Mouse (Mus musculus): ENCODE data around the gene Sez6. TPM values are rescaled to one million over a fixed set of nuclear protein-coding genes. Genes with fewer than 3 reads are reported as not detected.

Gene Sez6
- polyA plus RNA-seq, 1 experiment from 2014 or later, result 40.3 TPM

DNA sequence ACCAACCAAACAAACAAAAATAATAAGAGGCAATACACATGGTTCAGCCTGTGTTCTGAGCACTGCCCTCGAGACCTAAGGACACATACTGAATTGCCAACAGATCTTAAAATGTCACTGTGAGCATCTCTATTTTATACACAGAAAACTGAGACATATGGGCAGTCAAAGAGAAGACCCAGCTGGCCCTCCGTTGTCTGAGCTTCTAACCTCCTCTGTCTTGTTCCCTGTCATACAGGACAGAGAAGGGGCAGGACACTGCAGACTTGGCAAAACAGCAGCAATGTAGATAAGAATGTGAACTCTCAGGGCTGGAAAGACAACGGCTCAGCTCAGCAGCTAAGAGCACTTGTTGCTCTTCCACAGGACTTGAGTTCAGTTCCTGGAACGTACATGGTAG, 22.1 kb upstream of the Sez6 start:
- H3K4me1 ChIP-seq, result peaks cover 37% of the 10 kb centered on the region
- no peak for ATAC-seq (ENCODE audit: low FRiP score, low read depth)
- no peak overlapping the region for H3K4me3 ChIP-seq
- H3K9ac ChIP-seq (replicated peaks), result no peak overlapping the region
- peaks cover 18% of the 10 kb centered on the region for H3K27me3 ChIP-seq
- H3K36me3 ChIP-seq, result no peaks in the 10 kb centered on the region
- WGBS, result 88% methylated on average over 4 of the region's 4 CpGs
- no peak overlapping the region for H3K27ac ChIP-seq (replicated peaks)
- no peak overlapping the region for H3K4me2 ChIP-seq (replicated peaks)
- H3K9me3 ChIP-seq, result no peaks in the 10 kb centered on the region

GRCm38 (mm10) chr11:77909376-77909775, 21.2 kb upstream of the Sez6 start:
- no peak overlapping the region for H3K4me2 ChIP-seq (replicated peaks)
- H3K4me3 ChIP-seq, result no peak overlapping the region
- no peak overlapping the region for H3K9ac ChIP-seq (replicated peaks)
- H3K36me3 ChIP-seq, result no peaks in the 10 kb centered on the region
- 42% methylated on average over 5 of the region's 5 CpGs for WGBS
- peaks cover 23% of the 10 kb centered on the region for H3K27me3 ChIP-seq
- peaks cover 35% of the 10 kb centered on the region for H3K4me1 ChIP-seq
- ATAC-seq (ENCODE audit: low FRiP score, low read depth), result no peak
- no peaks in the 10 kb centered on the region for H3K9me3 ChIP-seq
- 0 out of 2 replicates have a peak overlapping the region, but pooled peaks have one; percentile 21 for H3K27ac ChIP-seq (replicated peaks)

DNA sequence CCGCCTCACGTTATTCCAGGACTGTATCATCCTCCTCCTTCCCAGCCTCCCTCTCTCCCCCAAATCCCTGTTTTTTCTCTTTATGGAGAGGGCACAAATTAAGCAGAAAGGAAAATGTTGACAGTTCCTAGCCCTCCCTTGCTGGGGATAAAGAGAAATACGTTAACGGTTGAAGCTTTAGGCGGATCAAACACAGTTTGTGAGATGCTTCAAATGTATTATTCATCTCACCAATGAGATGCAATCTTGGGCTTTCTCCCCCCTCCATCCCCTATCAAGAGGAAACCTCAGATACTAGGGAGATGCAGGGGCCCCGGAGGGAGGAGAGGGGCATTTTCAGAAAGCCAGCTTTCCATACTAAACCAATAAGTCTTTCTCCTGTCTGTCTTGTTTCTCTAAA, 20.8 kb upstream of the Sez6 start:
- Histone ChIP-seq H3K27ac (replicated peaks) (0 out of 2 replicates have a peak overlapping the region, but pooled peaks have one; percentile 21), H3K4me2 (replicated peaks) (no peak overlapping the region)

DNA sequence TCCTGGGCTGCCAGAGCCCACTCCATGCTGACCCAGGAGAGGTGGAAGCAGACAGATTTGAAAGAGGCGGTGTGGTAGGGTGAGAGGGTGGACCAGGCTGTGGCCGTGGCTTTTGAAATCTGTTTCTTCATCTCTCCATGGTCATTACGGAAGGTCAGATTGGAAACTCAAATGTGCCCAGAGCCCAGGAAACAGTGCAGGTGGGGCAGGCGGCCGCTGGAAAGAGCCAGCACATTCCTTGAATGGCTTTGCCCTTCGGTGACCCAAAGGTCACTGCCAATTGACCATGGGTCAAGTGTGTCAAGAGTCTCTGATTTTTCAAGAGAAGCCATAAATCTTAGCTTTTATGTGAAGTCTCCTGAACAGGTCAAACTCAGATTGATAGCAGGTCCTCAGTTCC, 17.1 kb upstream of the Sez6 start:
- no peak overlapping the region for H3K4me2 ChIP-seq (replicated peaks)
- H3K9me3 ChIP-seq, result no peaks in the 10 kb centered on the region
- H3K9ac ChIP-seq (replicated peaks), result no peak overlapping the region
- H3K27ac ChIP-seq (replicated peaks), result no peak overlapping the region
- ATAC-seq (ENCODE audit: low FRiP score, low read depth), result no peak
- no peaks in the 10 kb centered on the region for H3K36me3 ChIP-seq
- H3K4me1 ChIP-seq, result peaks cover 36% of the 10 kb centered on the region
- 50% methylated on average over 6 of the region's 6 CpGs for WGBS
- peaks cover 53% of the 10 kb centered on the region for H3K27me3 ChIP-seq
- no peak overlapping the region for H3K4me3 ChIP-seq

More for the DNA sequence above, 20.8 kb upstream of the Sez6 start:
- ATAC-seq (ENCODE audit: low FRiP score, low read depth), result no peak
- no peak overlapping the region for H3K9ac ChIP-seq (replicated peaks)
- H3K9me3 ChIP-seq, result no peaks in the 10 kb centered on the region
- no peak overlapping the region for H3K4me3 ChIP-seq
- 37% methylated on average over 6 of the region's 6 CpGs for WGBS
- peaks cover 38% of the 10 kb centered on the region for H3K4me1 ChIP-seq
- peaks cover 27% of the 10 kb centered on the region for H3K27me3 ChIP-seq
- H3K36me3 ChIP-seq, result no peaks in the 10 kb centered on the region

DNA sequence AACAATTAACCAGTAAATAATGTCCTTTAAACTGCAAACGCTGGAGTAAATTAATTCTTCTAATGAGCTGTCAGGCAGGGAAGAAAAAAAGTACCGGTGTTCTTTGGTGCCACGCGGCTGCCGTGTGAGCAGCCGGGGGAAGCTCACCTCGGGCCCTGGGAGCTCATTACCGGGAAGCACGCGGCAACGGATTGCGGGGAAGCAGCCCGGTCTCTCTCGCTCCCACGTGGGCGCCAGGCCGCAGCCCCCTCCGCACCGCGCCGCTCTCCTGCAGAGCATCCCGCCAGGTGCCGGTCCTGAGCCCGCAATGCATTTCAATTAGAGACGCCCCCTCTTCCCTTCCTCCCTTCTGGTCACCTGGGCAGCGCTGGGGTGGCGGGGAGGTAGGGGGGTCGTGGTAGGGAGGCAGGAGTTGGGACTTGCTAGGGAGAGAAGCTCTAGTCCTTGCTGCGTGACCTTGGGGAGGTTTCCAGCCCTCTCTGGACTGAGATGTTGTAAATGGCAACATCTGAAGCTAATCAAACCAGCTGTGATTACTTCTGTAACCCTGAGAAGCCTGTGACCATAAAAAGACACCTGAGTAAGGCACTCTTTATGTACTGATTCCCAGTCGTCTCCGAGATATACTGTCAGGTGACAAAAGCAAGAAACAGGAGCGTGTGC, 15.9 kb upstream of the Sez6 start:
- no peak overlapping the region for H3K27ac ChIP-seq (replicated peaks)
- no peak overlapping the region for H3K9ac ChIP-seq (replicated peaks)
- peaks cover 30% of the 10 kb centered on the region for H3K4me1 ChIP-seq

GRCm38 (mm10) chr11:77916741-77917140, 13.9 kb upstream of the Sez6 start:
- Histone ChIP-seq H3K36me3 (no peaks in the 10 kb centered on the region), H3K9me3 (no peaks in the 10 kb centered on the region), H3K9ac (replicated peaks) (no peak overlapping the region), H3K27me3 (peaks cover 70% of the 10 kb centered on the region), H3K27ac (replicated peaks) (peak overlapping the region; percentile 22; the same call in 1 of the 2 replicates), H3K4me3 (no peak overlapping the region), H3K4me2 (replicated peaks) (no peak overlapping the region), H3K4me1 (peaks cover 26% of the 10 kb centered on the region)
- 84% methylated on average over 4 of the region's 4 CpGs for WGBS
- no peak for ATAC-seq (ENCODE audit: low FRiP score, low read depth)

More for the DNA sequence above, 15.9 kb upstream of the Sez6 start:
- ATAC-seq (ENCODE audit: low FRiP score, low read depth), result no peak
- H3K36me3 ChIP-seq, result no peaks in the 10 kb centered on the region
- no peaks in the 10 kb centered on the region for H3K9me3 ChIP-seq
- peak overlapping the region; percentile 38 for H3K4me2 ChIP-seq (replicated peaks)
- 4% methylated on average over 32 of the region's 32 CpGs for WGBS
- H3K27me3 ChIP-seq, result peaks cover 59% of the 10 kb centered on the region
- H3K4me3 ChIP-seq, result 0 out of 2 replicates have a peak overlapping the region, but pooled peaks have one; percentile 18

DNA sequence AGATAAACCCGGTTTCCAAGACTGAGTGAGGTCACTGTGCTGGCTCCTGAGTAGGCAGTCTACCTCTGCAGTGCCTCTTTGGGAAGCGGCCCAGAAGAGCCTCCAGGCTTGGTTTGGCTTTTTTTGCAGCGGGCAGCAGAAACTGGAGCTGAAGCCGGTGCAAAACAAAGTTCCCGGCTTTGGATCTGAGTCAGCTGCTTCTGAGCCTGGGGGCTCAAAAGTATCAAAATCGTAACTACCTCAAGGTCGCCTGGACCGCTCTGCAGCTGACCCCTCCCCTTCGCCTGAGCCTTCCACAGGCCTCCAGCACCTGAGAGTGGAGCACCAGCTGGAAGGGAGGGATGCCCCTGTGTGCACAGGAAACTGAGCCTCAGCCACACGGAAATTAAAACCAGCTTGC, 13.4 kb upstream of the Sez6 start:
- H3K9me3 ChIP-seq, result no peaks in the 10 kb centered on the region
- 48% methylated on average over 10 of the region's 10 CpGs for whole genome bisulfite sequencing
- H3K4me3 ChIP-seq, result no peak overlapping the region
- ATAC-seq (ENCODE audit: low FRiP score, low read depth), result no peak
- no peak overlapping the region for H3K9ac ChIP-seq (replicated peaks)
- H3K4me2 ChIP-seq (replicated peaks), result no peak overlapping the region
- no peaks in the 10 kb centered on the region for H3K36me3 ChIP-seq
- peaks cover 26% of the 10 kb centered on the region for H3K4me1 ChIP-seq
- peak overlapping the region; percentile 22; the same call in 1 of the 2 replicates for H3K27ac ChIP-seq (replicated peaks)
- peaks cover 74% of the 10 kb centered on the region for H3K27me3 ChIP-seq

DNA sequence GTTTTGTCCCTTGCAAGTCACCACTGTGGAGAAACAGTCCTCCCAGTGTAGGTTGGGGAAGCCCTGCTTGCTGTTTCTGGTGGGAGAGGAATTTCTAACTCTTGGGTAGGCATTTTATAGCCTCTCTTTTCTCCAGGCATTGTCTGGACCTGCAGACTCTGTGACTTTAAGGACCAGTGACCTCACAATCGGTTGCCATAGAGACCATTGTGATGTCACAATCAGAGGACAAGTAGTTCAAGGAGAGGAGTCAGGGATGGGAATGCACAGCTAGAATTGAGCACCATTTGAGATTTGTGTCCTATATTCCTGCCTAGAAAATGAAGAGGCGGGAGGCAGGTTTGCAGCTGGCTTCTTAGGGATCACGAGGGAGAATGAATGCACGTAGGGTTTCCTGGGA, 7.3 kb upstream of the Sez6 start:
- H3K4me3 ChIP-seq, result no peak overlapping the region
- 52% methylated on average over 4 of the region's 4 CpGs for WGBS
- H3K4me2 ChIP-seq (replicated peaks), result no peak overlapping the region
- no peak overlapping the region for H3K9ac ChIP-seq (replicated peaks)
- H3K36me3 ChIP-seq, result no peaks in the 10 kb centered on the region
- H3K9me3 ChIP-seq, result no peaks in the 10 kb centered on the region
- peaks cover 41% of the 10 kb centered on the region for H3K27me3 ChIP-seq
- H3K4me1 ChIP-seq, result peaks cover 28% of the 10 kb centered on the region
- H3K27ac ChIP-seq (replicated peaks), result no peak overlapping the region
- no peak for ATAC-seq (ENCODE audit: low FRiP score, low read depth)

GRCm38 (mm10) chr11:77925836-77926657, 4.6 kb upstream of the Sez6 start:
- peak overlapping the region; percentile 63 for H3K27ac ChIP-seq (replicated peaks)
- H3K4me3 ChIP-seq, result no peak overlapping the region
- H3K4me2 ChIP-seq (replicated peaks), result no peak overlapping the region
- H3K4me1 ChIP-seq, result peaks cover 35% of the 10 kb centered on the region
- no peaks in the 10 kb centered on the region for H3K36me3 ChIP-seq
- no peak overlapping the region for H3K9ac ChIP-seq (replicated peaks)
- WGBS, result 38% methylated on average over 9 of the region's 9 CpGs
- peaks cover 45% of the 10 kb centered on the region for H3K27me3 ChIP-seq
- ATAC-seq (ENCODE audit: low FRiP score, low read depth), result peak; percentile 67
- no peaks in the 10 kb centered on the region for H3K9me3 ChIP-seq

GRCm38 (mm10) chr11:77926666-77927065, 3.9 kb upstream of the Sez6 start:
- Histone ChIP-seq H3K27ac (replicated peaks) (peak overlapping the region; percentile 63), H3K4me2 (replicated peaks) (no peak overlapping the region), H3K9me3 (no peaks in the 10 kb centered on the region), H3K4me3 (no peak overlapping the region), H3K36me3 (no peaks in the 10 kb centered on the region), H3K27me3 (peaks cover 47% of the 10 kb centered on the region), H3K9ac (replicated peaks) (no peak overlapping the region), H3K4me1 (peaks cover 41% of the 10 kb centered on the region)
- no peak for ATAC-seq (ENCODE audit: low FRiP score, low read depth)
- 24% methylated on average over 9 of the region's 9 CpGs for WGBS

- WGBS, result 68% methylated on average over 5 of the region's 5 CpGs
- Histone ChIP-seq H3K27me3 (peaks cover 52% of the 10 kb centered on the region), H3K9me3 (no peaks in the 10 kb centered on the region), H3K36me3 (no peaks in the 10 kb centered on the region), H3K4me3 (no peak overlapping the region), H3K4me1 (peaks cover 53% of the 10 kb centered on the region), H3K27ac (replicated peaks) (no peak overlapping the region), H3K9ac (replicated peaks) (no peak overlapping the region), H3K4me2 (replicated peaks) (no peak overlapping the region)
- ATAC-seq (ENCODE audit: low FRiP score, low read depth), result no peak
These were observed 2.8 kb upstream of the Sez6 start for GRCm38 (mm10) chr11:77927837-77928236.
